Mouse (Mus musculus) adrenal gland (tissue): ENCODE data around the gene Diaph3.
"Not testable (repeated sequence)": the region's sequence is repeated elsewhere in the genome, so short reads cannot be mapped to it uniquely, and the experiment has no call there.

ENCODE experiments used
- intact Hi-C: fragments of 180-260 bp; cut with DNase I; formaldehyde crosslinking; loops from one replicate; pipeline ENCODE4 v1.15.1; 2025

The Diaph3 gene

GRCm38 (mm10) chr14:86744523-86744922 is 396.5 kb downstream of the Diaph3 start:
- intact Hi-C loops = no loop called here

DNA sequence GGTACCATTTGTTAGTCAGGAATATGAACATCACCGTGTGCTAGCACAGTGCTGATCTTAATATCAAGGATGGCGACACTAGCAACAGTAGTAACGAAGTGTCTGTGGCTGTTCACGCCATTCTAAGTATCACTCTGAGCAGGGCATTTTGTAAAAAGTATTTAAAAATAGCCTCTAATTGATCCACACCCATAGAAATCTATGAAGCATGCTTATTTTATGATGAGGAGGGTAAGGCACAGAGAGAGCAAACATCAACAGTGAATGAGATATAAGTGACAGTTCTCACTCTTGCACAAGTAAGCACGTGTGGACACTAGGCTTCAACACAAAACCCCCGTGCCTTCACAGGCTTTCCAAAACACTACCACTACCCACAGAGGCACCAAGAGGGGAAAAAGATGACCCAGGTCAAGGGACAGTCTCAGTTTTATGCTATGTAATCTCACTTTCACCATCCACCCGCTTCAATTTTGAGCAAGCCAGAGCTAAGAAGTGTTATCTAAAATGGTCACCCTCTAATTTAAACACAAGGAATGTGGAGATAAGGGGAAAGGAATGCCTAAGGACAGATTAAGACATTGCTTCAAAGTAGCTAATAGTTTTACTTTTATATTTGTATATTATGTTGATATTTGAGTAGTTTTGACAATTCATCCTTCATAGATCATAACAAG is 399.0 kb downstream of the Diaph3 start:
- intact Hi-C loops = no loop called here

DNA sequence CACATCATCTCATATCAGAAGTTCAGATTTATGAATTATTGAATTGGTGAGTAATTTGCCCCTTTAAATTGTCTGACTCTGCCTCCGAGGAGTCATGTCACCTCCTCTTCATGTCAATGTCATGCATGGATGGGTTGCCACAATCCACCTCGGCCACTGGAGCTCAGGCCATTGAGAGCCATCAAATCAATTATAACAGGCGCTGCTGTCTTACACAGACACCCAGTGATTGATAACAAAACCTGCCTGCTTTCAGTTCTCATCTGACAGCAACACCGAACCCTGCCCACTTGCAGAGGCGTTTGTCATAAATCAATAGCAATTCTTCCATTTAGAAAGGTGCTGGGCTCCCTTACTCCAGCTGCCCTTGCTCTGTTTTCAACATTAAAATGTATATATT is 402.1 kb downstream of the Diaph3 start:
- intact Hi-C loops = no loop called here

- intact Hi-C loops = no loop called here
Measured at GRCm38 (mm10) chr14:86736646-86737045, 404.4 kb downstream of the Diaph3 start.

- intact Hi-C loops = no loop called here
Measured at GRCm38 (mm10) chr14:86731300-86731699, 409.7 kb downstream of the Diaph3 start.

DNA sequence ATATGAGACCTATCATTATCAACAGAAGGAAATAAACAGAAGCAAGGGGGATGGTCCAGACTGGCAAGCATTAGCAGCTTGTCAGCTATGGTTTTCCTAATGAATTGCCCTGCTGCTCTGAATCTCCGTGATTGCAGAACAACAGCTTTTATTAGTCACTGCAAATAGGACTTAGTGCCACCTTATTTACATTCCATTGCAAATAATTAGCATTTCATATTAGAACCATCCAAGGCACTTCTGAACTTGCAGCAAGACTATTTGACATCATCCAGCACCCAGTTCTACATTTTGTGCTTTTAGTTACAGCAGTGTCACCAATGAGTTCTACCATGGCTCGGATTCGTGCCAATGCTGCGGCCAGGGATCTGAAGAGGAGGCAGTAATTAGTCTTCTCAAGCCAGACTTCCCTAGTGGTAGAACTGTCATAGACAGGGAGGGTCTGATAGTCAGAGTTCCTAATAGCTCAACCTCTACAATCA is 411.4 kb downstream of the Diaph3 start:
- intact Hi-C loops = no loop called here

- intact Hi-C loops = no loop called here
Measured at GRCm38 (mm10) chr14:86727538-86728045, 413.4 kb downstream of the Diaph3 start.

DNA sequence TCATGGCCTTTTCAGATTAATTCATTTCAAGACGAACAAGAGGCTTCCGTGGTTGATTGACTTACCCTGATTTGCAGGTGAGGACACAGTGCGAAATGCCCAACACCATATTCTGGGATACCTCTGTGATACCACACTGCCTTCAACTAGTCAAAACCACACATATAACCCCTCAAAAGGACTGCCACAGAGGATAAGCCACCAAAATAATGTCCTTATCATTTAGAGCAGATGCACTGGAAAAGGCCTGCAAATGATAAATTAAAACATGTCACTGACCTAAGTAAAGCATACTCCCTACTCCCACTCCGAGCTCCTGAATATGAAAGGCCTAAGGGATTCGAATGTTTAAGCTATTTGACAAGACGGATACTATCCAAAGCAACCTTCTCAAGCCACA is 419.3 kb downstream of the Diaph3 start:
- intact Hi-C loops = no loop called here

DNA sequence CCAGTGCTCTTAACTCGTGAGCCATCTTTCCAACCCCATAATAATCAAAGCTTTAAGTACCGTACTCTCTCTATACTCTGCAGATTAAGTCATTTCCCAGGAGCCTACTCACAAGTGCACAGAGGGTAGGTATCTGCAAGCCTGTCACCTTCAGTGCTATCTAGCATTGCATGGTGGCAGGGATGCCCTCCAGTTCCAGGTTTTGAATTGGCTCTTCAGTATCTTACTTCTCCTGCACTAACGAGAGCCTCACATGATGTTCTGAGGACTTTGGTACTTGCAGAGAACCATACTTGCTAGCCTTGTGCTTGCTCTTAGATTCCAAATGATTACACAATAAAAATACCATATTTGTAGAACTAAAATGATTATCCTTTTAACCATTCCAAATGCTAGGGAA is 420.0 kb downstream of the Diaph3 start:
- intact Hi-C loops = no loop called here

- intact Hi-C loops = not testable (repeated sequence)
Measured at GRCm38 (mm10) chr14:86720408-86720807, 420.6 kb downstream of the Diaph3 start.

- intact Hi-C loops = no loop called here
Measured at GRCm38 (mm10) chr14:86714088-86714690, 426.8 kb downstream of the Diaph3 start.

DNA sequence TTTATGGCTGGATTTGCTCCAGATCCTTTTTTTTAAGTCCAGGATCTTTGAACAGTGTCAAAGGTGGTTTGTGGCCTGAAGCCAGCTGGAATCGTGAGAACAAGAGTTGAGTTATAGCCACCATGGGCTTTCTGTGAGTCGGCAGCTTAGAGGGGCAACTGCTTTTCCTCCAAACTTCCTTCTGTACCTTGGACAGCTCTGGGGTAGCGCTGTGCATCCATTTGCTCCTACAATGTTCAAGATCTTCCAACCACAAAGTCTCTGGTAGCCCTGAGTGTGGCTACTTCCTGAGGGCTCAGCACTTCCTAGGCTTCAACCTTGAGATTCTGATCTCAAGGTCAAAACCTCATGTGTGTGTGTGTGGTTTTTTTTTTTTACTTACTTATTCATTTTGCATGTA is 437.0 kb downstream of the Diaph3 start:
- intact Hi-C loops = no loop called here

DNA sequence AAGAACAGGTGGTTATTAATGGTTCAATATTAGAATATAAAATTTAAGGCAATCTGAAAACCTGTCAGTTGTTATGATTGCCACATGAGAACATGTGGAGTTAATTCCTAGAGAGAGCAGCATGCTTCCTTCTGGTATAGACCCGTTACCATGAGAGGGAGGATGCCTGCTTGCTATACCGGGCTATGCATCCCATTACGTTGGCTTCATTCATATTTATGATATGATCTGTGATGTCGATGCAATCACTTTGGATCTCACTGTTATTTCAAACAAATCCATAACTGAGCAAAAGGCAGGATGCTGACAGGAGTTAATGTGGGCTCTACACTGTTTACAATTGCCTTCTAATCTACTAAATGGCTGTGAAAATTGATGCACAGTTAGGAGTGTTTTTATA is 439.9 kb downstream of the Diaph3 start:
- intact Hi-C loops = no loop called here

- intact Hi-C loops = no loop called here
Measured at GRCm38 (mm10) chr14:86697887-86698286, 443.1 kb downstream of the Diaph3 start.

GRCm38 (mm10) chr14:86692714-86693113 is 448.3 kb downstream of the Diaph3 start:
- intact Hi-C loops = no loop called here

GRCm38 (mm10) chr14:86691298-86691697 is 449.7 kb downstream of the Diaph3 start:
- intact Hi-C loops = no loop called here

DNA sequence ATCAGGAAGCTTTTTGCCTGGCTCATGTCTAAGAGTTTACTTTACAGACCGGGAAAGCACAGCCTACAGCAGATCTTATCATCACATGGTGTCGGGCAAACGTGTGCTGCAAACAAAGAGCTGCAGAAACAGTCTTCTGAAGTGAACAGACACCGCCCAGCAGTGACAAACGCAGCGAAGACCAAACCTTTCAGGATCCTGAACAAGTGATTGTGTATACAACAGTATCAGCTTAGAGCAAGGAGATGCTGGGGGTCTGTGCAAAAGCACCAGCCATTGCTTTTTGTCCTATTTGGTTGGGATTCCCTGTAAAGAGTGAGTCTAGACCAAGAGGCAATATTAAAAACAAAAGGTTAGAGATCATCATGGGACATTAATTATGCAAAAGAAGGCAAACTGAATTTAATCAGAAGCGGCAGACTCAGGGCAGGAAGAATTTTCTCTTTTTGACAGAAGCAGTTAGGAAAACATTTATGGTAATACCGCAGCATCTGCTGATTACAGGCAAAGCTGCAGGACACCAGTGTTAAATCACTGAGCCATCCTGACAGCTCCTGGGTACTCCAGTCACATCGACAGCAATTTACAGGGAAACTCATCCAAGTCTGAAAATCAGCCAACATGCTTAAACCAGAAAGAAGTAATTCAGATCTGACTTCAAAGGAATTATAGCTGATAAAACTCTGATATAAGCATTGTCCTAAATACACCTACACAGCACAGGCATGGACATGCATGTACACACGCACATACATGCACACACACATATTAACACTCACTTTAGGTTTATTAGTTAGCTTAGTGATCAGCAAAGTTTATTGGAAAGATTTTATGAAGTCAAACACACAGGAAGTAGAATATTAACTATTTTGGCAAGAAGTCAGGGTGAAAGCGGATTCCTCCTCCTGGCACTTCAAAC is 456.2 kb downstream of the Diaph3 start:
- intact Hi-C loops = no loop called here

- intact Hi-C loops = no loop called here
Measured at GRCm38 (mm10) chr14:86681951-86682350, 459.1 kb downstream of the Diaph3 start.

- intact Hi-C loops = loop anchor here (2.0 to 10.0 kb wide), 3 partner anchors 102 to 636 kb away; no protein-coding TSS in a partner anchor
Measured at GRCm38 (mm10) chr14:86678992-86679391, 462.0 kb downstream of the Diaph3 start.

DNA sequence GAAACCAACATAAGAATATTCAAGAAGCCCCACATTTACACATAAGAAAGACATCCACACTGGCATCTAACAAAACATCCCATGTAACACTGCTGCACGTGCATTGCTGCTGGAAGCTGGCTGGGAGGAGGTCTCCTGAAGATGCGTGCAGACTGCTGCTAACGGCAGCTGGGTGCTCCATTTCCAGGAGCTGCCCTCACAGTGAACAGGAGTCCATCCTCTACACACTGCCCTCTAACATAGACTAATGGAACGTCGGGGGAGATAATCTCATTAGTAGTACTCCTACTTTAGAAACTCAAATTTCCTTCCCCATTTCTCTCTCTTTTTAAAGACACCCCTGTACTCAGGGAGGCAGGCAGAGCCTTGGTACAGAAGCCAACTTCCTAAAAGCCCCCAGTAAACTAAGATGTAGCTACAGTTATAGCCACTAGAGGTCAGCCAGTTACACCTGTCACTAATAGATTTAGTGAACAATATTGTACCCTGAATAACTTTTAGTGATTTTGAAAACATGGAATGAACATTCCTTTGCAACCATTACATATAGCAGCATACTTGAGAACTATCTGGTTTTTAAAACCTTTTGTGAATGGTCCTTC is 462.8 kb downstream of the Diaph3 start:
- intact Hi-C loops = loop anchor here (2.0 to 10.0 kb wide), 3 partner anchors 103 to 637 kb away; no protein-coding TSS in a partner anchor

- intact Hi-C loops = loop anchor here (5.0 to 10.0 kb wide), 2 partner anchors 540 to 638 kb away; no protein-coding TSS in a partner anchor
Measured at GRCm38 (mm10) chr14:86677015-86677414, 464.0 kb downstream of the Diaph3 start.
